In genomic region chr14:17767987-17768386, GRCm38 (mm10) we compare ENCODE assay signal across 25 mouse cellular contexts.
A peak's percentile ranks its signal among the peaks of the same experiment; 100 is the strongest.
DNase-seq lines count a peak whose midpoint lies in the region; ATAC-seq lines count a peak whose summit lies in the region.
"Had no signal": no experiment of that assay in that cellular context is flagged by ENCODE, and none has a peak within 500 bp of the region (broad histone marks: within the 10 kb centered on the region; RNA-seq: fewer than 3 reads in every experiment).

No protein-coding gene starts in this region.

- no peaks in the 10 kb centered on the region for H3K27me3 ChIP-seq in kidney, embryonic 16.5 days (ENCODE audit: insufficient read depth, low read length)
- H3K27me3 ChIP-seq: CH12.LX; embryonic facial prominence, embryonic 12.5 days; embryonic facial prominence, embryonic 15.5 days; hindbrain, embryonic 12.5 days; hindbrain, embryonic 15.5 days; Patski had no signal

- ATAC-seq in kidney, embryonic 16.5 days (ENCODE audit: low FRiP score, low TSS enrichment), result no peak
- ATAC-seq: forebrain, embryonic 14.5 days; forebrain, postnatal 0 days; Patski had no signal

- H3K9ac ChIP-seq in kidney, embryonic 16.5 days (replicated peaks; ENCODE audit: low read length), result no peak overlapping the region
- H3K9ac ChIP-seq: embryonic facial prominence, embryonic 12.5 days; embryonic facial prominence, embryonic 15.5 days; forebrain, postnatal 0 days; hindbrain, embryonic 12.5 days; hindbrain, embryonic 15.5 days had no signal

- H3K4me2 ChIP-seq in kidney, embryonic 16.5 days (replicated peaks; ENCODE audit: low read depth, low read length), result no peak overlapping the region
- H3K4me2 ChIP-seq: embryonic facial prominence, embryonic 12.5 days; embryonic facial prominence, embryonic 15.5 days; hindbrain, embryonic 12.5 days; hindbrain, embryonic 15.5 days had no signal

- no peaks in the 10 kb centered on the region for H3K36me3 ChIP-seq in kidney, embryonic 16.5 days (ENCODE audit: insufficient read depth, low read length)
- H3K36me3 ChIP-seq: embryonic facial prominence, embryonic 12.5 days; embryonic facial prominence, embryonic 15.5 days; heart, embryonic 10.5 days; hindbrain, embryonic 12.5 days; hindbrain, embryonic 15.5 days had no signal

- DNase-seq in adrenal gland, adult 2 months, result peak; percentile 35
- no peak for DNase-seq in adrenal gland, adult 8-10 months
- peak; percentile 40 for DNase-seq in kidney, adult 18-20 months
- DNase-seq in kidney, postnatal 10 days, result no peak
- peak; percentile 88 for DNase-seq in kidney, adult 9 months
- peak; percentile 42 to 79 for DNase-seq in kidney, postnatal 36 days
- DNase-seq: adrenal gland, postnatal 14 days; B cell, adult 2 months; cerebellum, adult 11 months; cerebellum, adult 2 months; cerebellum, adult 9-11 months; cerebellum, postnatal 25 days; forebrain, postnatal 0 days; gastrocnemius, postnatal 25 days; heart, adult 2 months had no signal

- WGBS in kidney, embryonic 16.5 days, result 73% methylated on average over 2 of the region's 2 CpGs

- no peaks in the 10 kb centered on the region for H3K4me1 ChIP-seq in kidney, embryonic 16.5 days (ENCODE audit: insufficient read depth, low read length)
- H3K4me1 ChIP-seq: embryonic facial prominence, embryonic 12.5 days; embryonic facial prominence, embryonic 15.5 days; heart, embryonic 10.5 days; hindbrain, embryonic 12.5 days; hindbrain, embryonic 15.5 days had no signal

- H3K4me3 ChIP-seq in kidney, embryonic 16.5 days (ENCODE audit: low read length), result no peak overlapping the region
- H3K4me3 ChIP-seq: embryonic facial prominence, embryonic 12.5 days; embryonic facial prominence, embryonic 15.5 days; heart, adult 2 months; heart, embryonic 10.5 days; hindbrain, embryonic 12.5 days; hindbrain, embryonic 15.5 days had no signal

- no peak overlapping the region for H3K27ac ChIP-seq in kidney, embryonic 16.5 days (ENCODE audit: low read length)
- H3K27ac ChIP-seq: embryonic facial prominence, embryonic 12.5 days; embryonic facial prominence, embryonic 15.5 days; heart, adult 2 months; heart, embryonic 10.5 days; hindbrain, embryonic 12.5 days; hindbrain, embryonic 15.5 days had no signal

- H3K9me3 ChIP-seq in kidney, embryonic 16.5 days (ENCODE audit: low read length), result no peaks in the 10 kb centered on the region
- H3K9me3 ChIP-seq: embryonic facial prominence, embryonic 12.5 days; embryonic facial prominence, embryonic 15.5 days; G1E; heart, embryonic 10.5 days; hindbrain, embryonic 12.5 days; hindbrain, embryonic 15.5 days had no signal

Comparison
In these comparisons a context has a peak if more than half of its experiments do, and no peak if none do; other contexts are left out.
1. DNase-seq: peak in adrenal gland, adult 2 months (single experiment), kidney, adult 18-20 months (single experiment), kidney, adult 9 months (single experiment) and kidney, postnatal 36 days (2 of 2); none in adrenal gland, adult 8-10 months (single experiment) and kidney, postnatal 10 days (single experiment).